Mouse (Mus musculus) layer of hippocampus, postnatal 36 days (tissue): ENCODE measurements around the gene Agpat3. TPM values are rescaled to one million over a fixed set of nuclear protein-coding genes. Genes with fewer than 3 reads are reported as not detected.

Experiments used
- DNase-seq, 2 experiments: peaks; one replicate each; pipeline ENCODE4 v3.0.0; 2022
- total RNA-seq, 2 experiments: library from RNA; stranded (reverse); gene quantifications; 2 replicates each; pipeline ENCODE4 v1.2.3; 2021

Gene Agpat3
- total RNA-seq, 2 experiments from 2014 or later, result 207 to 225 TPM

DNA sequence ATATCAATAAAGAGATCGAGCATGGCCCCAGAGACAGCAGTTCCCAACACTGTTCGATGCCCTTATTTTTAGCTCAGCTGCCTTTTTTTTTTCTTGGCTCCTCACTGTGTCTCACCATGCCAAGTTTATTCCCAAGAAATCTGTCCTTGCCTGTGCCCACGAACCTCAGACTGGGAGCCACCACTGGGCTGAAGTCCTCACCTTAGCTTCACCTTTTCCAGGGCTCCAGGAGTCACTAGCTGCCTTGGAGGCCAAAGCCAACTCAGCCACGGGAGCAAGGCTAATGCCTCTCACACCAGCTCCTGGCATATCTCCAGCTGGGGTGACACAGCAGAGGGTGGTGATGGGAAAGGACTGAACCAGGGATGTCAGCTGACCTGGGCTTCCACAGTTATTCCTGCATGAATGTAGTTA is 96.6 kb downstream of the Agpat3 start:
- no peak for DNase-seq

DNA sequence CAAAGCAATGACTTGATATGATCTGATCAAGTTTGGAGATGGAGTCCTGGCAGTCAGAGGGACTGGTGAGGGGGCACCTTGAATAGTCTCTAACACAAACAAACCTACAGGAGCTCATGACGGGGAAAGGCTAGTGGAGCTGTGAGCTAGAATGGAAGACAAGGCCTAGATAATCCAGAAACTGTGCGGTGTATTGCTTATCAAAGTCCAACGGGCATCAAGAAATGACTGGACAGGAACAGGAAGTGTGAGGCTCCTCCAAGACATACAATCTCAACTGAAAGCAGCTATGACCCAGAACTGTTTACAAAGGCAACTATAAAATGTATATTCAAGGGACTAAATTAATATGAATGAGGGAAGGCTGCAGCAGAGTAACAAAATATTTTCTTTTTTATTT is 105.1 kb downstream of the Agpat3 start:
- DNase-seq, result no peak

DNA sequence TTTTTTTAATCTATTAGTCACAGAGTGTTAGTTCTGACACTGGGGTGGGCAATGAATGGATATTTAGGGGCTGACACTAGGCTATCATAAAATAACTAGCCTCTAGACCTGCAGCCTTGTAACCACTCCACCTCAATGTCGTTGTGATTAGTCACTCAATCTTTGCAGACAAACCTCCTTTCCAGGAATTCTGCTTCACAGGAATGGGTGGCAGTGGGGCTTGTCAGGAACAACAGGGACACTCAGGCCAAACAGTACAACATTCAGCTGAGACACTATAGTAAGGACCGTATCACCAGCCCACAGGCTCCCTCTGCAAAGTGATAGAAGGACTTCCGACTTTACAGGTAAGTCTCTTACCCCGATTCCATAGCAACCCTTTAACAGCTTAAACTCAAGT is 105.6 kb downstream of the Agpat3 start:
- DNase-seq, result no peak

DNA sequence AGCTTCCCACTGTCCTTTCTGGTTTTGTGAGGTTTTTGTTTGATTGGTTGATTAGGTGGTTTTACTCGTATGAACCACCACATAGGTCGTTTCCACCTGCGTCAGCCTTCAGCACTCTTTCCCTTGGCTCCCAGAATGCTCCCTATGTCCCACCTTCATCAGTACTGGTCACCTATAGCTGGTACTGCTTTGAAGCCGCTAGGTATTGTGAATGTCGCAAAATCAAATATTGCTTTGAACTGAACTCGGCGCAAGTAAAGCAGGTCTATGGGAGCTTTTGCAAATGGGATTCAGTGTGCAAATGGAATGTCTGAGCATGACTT is 107.1 kb downstream of the Agpat3 start:
- DNase-seq, result peak in 1 of 2 experiments; percentile 31

DNA sequence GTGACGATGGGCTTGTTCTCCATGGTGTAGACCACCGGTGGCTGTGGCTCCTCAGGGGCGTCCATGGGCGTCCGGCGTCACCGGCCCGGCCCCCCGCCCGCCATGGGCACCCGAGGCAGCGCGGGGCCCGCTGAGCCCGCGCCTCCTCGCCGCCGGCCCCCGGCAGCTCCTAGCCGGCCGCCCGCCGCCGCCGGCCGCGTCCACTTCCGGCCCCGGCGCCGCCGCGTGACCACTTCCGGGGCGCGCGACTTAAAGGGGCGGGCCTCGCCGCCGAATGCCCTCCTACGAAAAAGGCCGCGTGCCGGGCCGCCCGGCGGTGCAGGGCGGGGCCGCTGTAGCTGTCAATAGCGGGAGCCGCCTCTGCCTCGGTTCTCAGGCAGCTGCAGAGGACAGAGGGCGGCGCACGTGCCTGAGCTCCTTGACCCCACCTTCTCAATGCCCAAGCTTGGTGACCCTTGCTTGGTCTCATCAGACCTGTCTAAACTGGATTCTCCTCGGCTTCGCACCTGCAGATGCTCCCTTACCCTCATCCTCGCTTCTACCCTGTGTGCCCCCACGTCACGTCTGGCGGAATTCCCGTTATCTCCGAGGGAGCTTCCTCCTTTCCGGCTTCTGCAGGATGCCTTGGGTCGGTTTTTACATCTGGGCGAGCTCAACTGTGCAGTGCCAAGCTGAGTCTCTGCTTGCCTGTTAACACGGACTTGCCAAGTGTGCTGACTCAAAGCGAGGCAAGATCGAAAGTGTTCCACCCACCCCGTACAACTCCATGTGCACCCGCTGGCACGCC is 107.7 kb downstream of the Agpat3 start, which contains the start of gene Trappc10:
Trappc10 (minus strand) TSS at position 204 of the 787 bp plus-strand sequence.
- DNase-seq, result peak; percentile 84 to 86

DNA sequence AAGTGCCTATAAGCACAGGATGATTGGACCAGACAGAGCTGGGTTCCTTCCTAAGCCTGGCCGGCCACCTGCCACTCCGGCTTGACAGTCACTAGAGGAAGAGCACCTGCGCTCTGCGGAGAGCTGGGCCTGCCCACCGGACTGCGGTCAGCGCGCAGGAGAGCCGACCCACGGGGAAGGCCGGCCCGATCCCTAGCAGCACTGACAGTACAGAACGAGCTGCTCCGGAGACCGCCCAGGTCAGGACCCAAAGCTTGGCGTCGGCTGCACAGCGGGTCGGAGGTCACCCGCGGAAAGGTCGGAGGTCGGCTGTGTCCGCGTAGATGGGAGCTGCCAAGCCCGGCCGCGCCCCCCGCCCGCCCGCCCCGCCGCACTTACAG is 108.2 kb downstream of the Agpat3 start:
- DNase-seq, result no peak

DNA sequence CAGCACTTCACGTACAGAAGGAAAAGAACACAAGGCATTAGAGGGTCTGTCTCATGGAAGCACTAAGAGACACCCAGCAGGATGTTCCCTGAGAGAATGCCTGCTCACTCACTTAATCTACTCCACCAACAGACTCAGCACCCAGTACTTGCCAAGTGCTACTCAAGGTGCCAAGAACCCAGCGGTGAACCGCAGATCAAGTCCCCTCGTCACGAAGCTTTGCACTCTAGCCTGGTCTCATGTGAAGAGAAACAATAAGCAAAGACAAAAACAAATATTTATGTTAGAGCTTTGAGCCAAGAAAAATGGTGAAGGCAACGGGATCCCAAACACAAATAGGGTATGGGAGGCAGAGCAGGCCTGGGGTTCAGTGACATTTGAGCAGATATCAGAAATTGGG is 113.4 kb downstream of the Agpat3 start:
- no peak for DNase-seq

DNA sequence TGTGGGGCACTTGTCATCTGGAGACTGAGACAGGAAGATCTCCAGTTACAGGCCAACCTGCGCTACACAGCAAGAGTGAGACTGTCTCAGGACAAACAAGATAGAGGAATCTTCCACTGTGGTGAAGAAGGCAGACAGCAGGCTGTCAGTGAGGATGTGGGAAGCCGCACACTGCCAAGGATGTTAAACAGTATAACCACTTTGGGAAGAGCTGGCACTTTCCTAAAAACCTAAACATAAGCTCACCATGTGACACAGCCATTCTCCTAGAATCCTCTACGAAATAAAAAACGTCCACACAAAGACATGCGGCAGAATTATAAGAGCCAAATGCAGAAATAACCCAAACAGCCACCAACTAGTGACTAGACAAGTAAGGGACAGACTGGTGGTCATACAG is 114.0 kb downstream of the Agpat3 start:
- DNase-seq, result no peak

DNA sequence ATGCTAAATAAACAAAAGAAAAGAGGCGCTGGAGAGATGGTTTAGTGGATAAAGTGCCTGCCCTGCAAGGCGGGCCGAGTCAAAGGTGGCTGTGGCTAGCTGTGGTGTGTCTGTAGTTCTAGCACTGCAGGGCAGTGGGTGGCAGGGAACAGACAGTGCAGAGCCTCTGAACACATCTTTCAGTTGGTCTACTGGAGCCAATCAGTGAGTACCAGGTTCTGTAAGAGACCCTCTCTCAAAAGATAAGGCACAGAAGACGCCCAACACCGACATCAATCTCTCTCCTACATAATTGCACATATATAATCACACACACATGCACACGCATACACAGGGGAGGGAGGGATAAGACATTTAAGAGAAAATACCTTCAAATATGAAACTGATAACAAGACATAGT is 114.5 kb downstream of the Agpat3 start:
- no peak for DNase-seq

DNA sequence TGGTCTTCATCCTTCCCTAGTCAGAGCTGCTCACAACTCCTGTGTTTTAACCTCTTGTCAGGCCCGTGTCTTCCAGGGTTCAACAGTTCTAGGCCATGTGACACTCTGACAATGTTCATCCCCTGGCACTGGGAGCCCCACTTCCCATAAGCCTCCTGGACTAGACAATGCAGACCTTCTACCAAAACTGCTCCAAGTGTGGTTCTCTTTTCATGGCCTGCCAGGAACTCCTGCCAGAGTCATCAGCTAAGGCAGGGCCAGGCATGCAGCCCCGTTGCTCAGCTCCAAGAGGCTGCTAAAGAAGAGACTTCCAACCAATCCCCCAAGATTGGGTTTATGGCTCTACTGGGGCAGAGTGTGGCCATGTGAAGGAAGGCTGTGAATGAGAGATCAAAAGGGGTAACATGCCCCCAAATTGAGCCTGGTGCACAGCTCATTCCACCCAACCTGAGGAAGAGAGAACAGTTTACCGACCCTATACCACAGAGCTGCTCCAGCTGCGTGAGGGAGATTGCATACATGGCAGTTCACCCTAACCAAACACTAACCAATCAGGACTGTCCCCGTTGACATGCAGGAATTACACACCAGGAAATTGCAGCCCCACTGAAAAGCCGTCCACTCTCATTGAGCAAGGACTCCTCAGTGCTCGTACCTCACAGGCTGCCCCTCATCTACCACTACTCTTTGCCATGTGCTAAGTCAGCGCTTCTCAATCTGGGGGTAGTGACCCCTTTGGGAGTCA is 115.2 kb downstream of the Agpat3 start:
- DNase-seq, result no peak

DNA sequence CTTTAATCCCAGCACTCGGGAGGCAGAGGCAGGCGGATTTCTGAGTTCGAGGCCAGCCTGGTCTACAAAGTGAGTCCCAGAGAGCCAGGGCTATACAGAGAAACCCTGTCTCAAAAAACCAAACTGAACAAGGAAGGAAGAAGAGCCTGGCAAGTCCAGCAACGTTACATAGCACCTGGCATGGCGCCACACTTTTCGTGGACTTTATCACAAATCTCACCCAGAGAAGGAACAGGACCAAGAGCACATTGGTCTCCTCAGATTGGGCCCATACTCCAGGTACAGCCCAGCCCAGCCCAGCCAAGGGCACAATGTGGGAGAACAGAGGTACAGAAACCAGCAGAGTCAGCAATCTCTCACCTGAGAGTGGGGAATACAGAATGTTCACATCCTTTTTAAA is 118.5 kb downstream of the Agpat3 start:
- DNase-seq, result no peak

DNA sequence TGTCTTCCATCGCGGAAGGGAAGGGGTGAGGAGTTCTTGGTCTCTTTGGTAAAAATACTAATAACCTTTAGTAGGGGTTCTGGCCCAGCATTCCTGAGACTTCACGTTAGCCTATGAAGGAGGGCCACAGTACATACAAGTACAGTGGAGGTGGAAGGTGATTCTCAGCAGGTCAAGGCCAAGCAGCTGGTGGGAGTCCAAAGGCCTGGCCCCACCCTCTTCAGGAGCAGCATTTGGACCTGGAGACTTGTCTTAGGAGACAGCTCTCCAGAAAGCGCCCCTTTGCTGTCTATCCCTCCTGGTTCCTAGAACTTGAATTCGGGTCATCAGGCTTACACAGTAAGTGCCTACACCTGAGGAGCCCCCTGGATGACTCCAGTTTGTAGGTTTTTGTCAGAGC is 119.1 kb downstream of the Agpat3 start:
- no peak for DNase-seq

DNA sequence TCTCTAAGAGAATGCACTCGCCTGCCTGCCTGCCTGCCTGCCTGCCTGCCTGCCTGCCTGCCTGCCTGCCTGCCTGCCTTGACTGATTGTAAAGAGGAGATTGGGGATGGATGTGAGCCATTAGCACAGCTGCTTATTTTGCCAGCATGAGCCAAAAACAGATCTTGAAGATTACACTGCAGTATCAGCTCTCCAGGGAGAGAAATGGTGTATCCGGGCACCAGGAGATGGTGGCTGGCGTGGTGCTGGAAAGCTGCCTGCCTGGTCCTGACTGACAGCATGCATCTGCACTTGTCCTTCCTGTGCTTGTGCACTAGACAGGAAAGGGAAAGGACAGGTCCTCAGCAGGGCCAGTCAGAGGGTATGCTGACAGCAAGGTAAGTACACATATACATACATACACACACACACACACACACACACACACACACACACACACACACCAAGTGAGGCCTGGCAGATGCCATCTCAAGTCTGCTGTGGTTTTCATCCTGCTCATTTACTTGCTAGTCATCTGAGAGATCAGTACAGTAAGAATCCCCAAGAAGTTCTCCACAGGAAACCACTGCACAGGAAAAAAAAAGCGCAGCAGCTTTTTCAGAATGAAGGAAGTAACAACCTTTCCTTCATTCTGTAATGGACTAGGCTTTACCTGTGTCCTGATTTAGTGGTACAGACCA is 119.8 kb downstream of the Agpat3 start:
- DNase-seq, result no peak

DNA sequence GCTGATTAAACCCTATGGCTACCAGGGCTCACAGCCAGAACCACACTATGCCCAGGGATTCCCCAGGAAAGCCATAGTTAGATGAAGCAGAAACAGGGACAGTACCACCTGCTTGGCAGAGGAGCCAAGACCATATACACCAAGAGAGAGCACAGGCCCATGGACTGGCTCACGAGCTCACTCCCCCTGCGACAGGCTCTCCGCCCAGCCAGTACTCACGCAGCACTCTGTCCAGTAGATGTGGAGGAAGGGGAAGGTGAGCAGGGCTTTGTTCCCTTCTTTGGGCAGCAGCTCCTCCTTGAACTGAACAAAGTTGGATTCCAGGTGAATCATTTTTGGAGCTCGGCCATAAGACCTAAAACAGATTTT is 123.7 kb downstream of the Agpat3 start:
- DNase-seq, result no peak

DNA sequence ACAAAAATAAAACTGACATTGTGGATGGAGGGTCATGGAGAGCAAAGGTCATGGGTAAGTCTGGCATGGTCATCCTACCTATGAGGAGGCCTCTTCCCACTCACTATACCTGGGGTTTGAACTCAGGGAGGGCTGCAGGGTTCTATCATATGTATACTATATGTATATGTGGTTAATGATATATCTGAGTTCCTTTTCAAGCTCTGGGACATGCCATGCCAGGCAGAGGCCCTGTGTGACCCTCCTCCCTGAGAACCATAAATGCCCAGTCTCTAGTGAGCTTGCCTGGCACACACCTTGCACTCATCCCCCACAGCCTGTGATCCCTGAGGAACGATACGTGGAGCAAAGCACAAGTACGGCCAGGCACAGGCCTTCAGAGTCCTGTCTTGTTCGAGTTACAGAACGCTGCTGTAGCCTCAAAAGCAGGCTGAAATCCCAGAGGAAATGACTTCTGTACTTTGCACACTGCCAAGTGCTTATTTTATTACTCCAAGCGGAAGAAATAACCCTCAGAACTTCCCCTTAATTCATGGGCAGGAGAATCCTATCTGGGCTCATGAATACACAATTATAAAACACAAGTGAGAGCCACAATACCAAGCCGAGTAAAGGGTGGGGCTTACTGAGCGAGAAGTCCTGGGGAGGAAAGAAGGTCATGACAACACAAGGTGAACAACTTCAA is 124.3 kb downstream of the Agpat3 start:
- no peak for DNase-seq

DNA sequence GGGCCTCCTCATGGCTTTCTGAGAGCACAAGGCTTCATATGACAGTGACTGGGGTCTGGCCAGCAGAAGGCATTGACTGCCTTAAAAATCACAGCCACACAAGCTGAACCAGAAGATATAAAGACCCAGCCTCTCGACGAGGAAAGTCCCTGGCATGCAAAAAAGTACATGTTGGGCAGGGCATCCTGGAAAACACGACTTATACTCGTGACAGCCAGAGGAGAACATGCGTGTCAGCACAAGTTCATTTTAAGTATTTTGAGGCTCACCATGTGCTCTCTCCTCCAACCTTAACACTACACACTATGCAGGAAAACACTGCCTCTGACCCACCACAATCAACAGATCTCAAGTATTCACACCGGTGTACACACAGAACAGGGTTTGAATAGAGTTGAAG is 128.2 kb downstream of the Agpat3 start:
- no peak for DNase-seq

DNA sequence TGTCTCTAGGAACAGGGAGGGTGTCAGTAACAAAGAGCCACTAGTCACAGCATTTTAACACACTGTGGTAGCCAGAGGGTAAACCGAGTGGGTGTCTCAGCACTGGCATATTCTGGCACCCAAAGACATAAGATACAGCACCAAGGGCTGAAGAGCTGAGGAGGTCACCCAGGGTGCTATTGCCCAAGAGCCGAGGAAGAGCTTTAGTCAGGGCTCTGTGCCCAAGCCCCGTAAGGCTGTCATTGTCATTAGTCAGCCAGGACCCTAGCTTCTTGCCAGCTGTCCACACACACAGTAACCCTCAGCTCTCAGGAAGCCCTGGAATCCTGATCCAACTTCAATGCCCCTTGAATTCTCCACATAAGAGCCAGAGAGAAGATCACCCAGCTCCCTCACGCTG is 129.4 kb downstream of the Agpat3 start:
- no peak for DNase-seq

DNA sequence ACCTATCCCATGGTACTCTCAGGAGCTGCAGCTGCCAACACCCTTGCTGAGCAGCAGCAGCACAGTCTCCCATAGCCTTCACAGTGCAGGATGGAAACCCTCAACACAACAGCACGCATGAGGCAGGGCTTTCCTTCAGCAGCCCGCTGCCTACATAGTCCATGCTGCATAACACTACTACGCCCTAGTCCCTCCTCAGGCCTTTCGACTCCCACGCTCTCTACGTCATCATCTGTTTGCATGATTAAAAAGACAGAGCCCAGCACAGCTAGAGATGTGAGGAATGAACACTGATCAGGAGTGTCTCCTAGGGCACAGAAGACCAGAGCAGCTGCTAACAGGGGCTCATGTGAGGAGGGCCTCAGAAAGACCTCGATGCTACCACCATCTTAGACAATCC is 131.0 kb downstream of the Agpat3 start:
- DNase-seq, result no peak

DNA sequence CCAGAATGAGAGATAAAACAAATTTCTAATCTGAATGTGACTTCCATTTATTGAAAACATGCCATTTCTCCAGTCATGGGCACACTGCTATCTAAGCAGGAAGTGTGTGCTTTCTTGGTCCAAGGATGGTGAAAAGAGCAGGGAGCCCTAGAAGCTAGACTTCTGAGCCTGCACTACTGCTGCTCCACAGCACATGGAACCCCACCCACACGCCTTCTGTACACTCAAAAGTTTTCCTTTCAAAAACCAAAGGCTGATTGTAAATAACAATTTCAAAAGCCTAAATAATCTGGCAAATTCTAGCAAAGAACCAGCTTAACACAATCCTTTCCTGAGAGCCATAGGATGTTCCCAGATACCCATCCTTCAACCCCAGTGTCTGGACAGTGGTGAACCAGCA is 132.8 kb downstream of the Agpat3 start:
- DNase-seq, result peak; percentile 58 to 62
